Mouse (Mus musculus) embryo, embryonic 10 days (tissue): ENCODE measurements around the gene Gnb4.
A peak's percentile ranks its signal among the peaks of the same experiment; 100 is the strongest.

Experiments
- DNase-seq: peaks from one replicate; pipeline ENCODE4 v3.0.0-alpha.2; 2015; ENCODE audit warnings: low spot score

Gnb4 gene

GRCm38 (mm10) chr3:32616331-32617052 lies at the start of gene Gnb4:
TSS of gene Gnb4 (minus strand) at chr3:32616585.
- DNase-seq: peak; percentile 71

GRCm38 (mm10) chr3:32661556-32661930 lies 45.2 kb upstream of the Gnb4 start:
- no peak for DNase-seq

DNA sequence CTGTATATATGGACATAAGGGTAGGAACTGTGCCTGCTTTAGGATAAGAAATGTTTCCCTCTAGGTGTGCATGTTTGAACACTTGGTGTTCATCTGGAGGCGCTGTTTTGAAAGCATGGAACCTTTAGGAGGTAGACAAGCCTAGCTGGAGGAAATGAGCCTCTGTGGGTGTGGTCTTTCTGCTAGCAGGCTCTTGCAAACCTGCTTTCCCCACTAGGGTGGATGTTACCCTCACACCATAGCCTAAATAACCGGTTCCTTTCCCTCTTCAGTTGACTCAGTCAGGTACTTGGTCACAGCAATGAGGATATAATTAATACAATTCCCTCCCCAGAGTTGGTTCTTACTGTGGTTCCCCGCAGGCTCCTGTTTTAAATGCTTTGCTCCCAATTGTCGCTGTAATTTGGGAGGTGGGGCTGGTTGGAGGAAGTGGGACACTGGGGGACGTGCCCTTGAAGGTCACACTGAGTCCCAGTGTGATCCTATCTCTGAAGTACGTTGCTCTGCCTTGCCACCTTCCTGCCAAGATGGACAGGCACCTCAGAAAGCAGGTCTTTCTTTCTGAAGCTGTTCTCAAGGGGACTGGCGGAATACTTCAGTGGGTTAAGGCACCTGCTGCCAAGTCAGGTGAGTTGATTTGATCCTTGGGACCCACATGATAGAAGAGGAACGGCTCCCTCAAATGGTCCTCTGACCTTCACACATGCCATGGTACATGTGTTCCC lies 44.6 kb upstream of the Gnb4 start:
- DNase-seq: no peak

- no peak for DNase-seq
Measured at GRCm38 (mm10) chr3:32660276-32660675, 43.9 kb upstream of the Gnb4 start.

DNA sequence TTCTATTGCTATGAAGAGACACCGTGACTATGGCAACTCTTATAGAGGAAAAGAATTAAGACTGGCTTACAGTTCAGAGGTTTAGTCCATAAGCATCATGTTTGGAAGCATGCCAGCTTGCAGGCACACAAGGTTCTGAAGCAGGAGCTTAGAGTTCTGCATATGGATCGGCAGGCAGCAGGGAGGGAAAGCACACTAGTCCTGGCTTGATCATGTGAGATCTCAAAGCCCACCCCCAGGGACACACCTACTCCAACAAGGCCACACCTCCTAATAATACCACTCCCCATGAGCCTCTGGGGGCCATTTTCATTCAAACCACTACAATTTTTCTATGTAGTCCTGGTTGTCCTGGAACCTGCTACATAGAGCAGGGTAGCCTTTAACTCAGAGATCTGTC lies 43.1 kb upstream of the Gnb4 start:
- DNase-seq: no peak

DNA sequence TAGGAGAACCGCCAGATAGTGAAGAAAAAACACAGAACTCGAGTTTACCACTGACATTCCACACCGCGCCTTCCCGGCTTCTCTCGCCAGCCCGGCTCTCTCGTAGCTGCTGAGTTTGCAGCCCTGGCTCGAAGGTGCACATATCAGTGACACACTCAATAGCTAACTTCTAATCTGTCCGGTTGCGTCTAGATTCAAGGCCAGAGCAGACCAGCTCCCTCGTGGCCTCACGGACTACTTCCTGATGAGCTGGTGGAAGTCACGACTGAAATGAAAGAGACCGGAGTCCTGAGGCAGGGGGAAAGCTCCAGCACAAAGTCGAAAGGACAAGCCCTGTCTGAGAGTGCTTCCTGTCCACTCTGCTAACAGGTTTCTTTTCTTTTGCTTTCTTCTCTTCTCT lies 42.4 kb upstream of the Gnb4 start:
- DNase-seq: no peak

DNA sequence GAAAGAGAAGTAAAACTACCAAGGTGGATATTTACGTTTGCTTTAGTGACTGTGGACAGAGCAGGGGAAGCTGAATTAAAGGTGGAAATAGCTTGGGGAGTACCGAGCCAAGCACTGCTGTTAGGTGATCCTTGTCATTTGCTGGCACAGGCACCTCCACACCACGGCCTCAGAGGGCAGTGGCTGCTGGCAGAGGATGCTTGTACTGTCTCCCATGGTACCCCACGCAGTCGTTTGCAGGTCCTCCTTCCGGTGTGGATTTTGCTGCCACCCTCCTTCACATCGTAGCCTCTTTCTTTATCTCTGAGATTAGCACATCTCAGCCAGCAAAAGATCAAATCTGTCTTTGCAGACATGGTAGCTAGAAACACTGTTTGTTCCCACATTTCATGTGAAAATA lies 42.0 kb upstream of the Gnb4 start:
- no peak for DNase-seq

- DNase-seq: no peak
Measured at GRCm38 (mm10) chr3:32656398-32656994, 40.1 kb upstream of the Gnb4 start.

DNA sequence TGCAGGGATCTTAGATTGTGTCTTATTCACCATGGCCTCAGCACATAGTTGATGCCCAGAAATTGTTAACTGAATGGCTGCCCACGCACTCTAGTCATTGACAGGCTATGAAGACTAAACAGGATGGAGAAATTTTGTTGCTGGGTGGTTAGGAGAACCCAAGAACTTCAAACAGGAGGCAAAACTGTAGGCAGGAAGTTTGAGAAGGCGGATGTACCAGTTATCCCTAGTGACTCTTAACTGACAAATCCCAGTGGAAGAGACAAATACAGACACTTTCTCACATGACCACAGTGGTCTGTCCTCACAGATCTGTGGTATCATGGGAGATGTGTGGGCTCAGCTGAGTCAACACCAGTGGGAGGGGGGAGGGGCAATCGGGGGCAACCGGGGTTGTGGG lies 39.6 kb upstream of the Gnb4 start:
- no peak for DNase-seq

DNA sequence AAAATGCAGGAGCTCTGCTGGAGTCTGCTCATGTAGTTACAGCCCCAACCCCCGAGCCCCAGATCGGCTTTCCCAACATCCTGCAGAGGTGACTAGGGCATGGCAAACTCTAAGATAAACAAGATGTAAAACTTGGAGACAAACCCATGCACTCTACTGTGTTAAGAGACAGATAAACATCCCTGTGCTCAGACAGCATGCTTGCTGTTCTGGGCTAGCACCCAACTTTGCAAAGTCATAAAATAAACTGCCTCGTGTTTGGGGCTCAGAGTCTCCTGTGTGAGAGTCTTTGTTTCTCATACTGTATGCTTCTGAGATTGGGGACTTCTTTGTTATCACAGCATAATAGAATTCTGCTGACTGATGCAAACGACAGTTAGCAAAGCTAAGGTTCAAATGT lies 36.4 kb upstream of the Gnb4 start:
- DNase-seq: no peak

- DNase-seq: no peak
Measured at GRCm38 (mm10) chr3:32649284-32649683, 32.9 kb upstream of the Gnb4 start.

- DNase-seq: no peak
Measured at GRCm38 (mm10) chr3:32646918-32647317, 30.5 kb upstream of the Gnb4 start.

DNA sequence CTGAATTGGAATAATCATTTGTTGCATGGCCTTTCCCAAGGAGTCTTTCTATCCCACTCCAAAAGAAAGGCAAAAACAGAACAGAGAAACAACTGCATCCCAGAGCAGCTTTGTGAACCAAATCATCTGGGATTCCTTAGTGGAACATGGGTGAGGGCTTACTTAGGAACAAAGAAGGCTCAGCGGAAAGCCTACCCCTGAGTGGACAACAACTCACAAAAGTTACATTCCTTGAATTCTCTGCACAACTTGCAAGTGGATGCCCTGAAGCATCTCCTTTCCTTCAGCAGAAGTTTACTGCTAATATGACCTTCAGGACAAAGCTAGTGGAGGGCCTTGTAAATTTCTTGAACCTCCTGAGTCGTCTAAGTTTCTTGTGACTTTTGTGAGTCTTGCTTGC lies 28.4 kb upstream of the Gnb4 start:
- DNase-seq: no peak

DNA sequence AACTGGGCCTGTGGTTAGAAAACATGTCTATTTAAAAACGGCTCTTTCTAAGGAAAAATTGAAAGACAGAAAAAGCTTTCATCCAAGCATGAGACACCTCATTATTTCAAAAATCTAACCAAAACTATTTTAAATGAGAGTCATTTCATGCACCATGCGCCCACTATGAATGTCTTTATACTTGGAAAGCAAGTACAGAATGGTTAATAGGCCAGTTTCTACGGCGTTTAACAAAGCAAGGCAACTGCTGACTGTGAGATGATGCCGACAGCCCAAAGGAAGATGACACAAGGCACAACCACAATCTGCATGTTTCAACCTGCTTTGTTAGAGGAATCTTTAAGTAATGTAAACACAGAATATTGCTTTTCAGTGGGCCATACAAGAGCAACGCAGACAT lies 25.7 kb upstream of the Gnb4 start:
- no peak for DNase-seq

DNA sequence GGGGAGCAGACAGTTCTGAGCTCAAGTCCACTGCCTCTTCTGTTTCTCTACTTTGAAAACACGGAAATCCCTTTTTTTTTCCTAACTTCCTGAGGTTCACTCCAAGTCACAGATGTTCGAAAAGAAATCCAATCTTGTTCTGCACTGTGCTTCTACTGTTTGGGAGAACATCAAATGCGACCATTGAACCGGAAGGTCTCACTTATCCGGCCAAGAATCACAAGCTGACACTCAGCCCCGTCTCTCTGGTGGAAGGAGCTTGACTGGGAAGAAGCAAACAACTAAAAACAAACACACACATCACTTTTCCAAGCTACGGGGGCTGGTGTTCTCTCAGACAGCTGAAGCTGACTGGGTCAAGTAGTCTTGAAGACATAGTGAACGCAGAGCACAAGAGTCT lies 21.9 kb upstream of the Gnb4 start:
- no peak for DNase-seq

- no peak for DNase-seq
Measured at GRCm38 (mm10) chr3:32632760-32633264, 16.4 kb upstream of the Gnb4 start.

DNA sequence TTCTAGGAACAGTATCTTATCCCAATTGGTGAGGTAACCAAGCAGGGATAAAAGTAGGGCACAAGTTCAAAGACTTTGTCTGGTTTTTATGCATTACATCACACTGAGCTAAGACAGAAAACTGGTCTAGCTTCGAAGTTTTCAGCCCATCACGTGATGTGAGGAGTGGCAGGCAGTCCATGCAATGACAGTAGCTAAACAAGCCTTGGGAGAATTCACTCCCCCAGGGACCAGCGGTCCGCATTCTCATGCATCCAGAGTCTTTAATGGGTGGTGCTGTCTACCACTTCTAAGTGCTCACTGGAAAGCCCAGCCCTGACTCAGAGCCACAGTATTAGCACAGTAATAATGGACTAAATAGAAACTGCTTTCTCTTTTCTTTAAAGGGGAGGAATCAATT lies 13.8 kb upstream of the Gnb4 start:
- DNase-seq: no peak

GRCm38 (mm10) chr3:32628141-32628540 lies 11.8 kb upstream of the Gnb4 start:
- no peak for DNase-seq

GRCm38 (mm10) chr3:32622106-32622505 lies 5.7 kb upstream of the Gnb4 start:
- DNase-seq: no peak

DNA sequence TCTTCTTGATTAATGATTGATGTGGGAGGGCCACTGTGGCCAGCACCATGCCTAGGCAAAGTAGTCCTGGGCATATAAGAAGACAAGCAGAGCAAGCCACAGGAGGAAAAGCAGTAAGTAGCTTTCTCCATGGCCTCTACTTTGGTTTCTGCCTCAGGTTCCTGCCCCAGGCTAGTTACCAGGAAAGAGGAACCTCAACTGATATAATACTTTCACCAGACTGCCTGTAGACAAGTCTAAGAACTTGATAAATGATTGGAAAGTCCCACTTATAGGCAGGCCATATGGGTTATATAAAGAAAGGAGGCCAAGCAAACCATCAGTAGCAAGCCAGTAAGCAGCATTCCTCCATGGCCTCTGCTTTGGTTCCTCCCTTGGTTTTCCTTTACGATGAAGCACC lies 5.3 kb upstream of the Gnb4 start:
- DNase-seq: no peak

DNA sequence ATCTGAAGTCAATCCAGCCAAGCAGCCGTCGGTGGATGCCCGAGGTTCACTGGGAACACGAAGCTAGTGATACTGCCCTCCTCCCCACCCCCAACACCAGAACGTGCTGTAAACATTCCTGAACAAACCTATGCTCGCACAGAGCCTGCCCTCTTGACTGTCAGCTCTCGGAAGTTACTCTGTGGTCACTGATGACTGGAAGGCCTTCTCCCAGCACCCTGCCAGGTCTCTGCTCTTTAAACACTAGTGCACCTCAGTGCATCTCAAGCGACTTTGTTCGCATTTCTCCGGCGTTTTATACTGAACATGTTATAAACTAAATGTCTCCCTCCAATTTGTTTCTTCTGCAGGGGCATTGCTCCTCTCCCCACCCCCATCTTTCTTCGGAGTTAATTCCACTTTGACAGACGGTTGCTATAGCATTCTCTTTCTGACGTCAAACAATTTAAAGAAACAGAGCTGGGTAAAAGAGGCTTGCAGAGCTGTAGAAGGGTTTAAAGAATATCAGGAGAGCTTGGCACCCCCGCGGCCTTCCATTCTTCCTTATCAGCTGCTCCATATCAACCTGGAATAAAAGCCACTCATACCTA lies 763 bp upstream of the Gnb4 start:
- no peak for DNase-seq

DNA sequence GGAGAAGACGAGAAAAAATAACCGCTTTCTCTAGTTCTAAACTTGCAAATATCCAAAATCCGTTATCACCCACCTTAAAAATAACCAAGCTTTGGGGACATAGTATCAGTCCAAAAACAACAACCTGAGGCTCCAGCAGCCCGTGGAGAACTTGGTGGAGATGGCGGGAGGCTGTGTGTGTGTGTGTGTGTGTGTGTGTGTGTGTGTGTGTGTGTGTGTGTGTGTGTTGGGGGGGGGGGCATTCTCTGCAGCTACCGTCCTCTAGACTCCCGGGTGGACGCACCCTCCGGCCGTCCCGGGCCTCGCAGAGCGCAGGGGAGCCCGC lies 417 bp downstream of the Gnb4 start:
- no peak for DNase-seq

- no peak for DNase-seq
Measured at GRCm38 (mm10) chr3:32615376-32615775, 1.0 kb downstream of the Gnb4 start.
